Mouse (Mus musculus) ES-E14 (cell line): Measurements from ENCODE around the gene Aftph. TPM values are rescaled to one million over a fixed set of nuclear protein-coding genes. Genes with fewer than 3 reads are reported as not detected.
A peak's percentile ranks its signal among the peaks of the same experiment; 100 is the strongest.

Experiments
- DNase-seq: peaks from one replicate; pipeline ENCODE4 v3.0.0-alpha.2; 2013; ENCODE audit warnings: low read depth, low spot score
- H3K27ac ChIP-seq: 2 replicates; pipeline ENCODE4 v1.5.1; 2012; ENCODE audit warnings: low read depth, mild to moderate bottlenecking, low read length, moderate library complexity, mixed read lengths; ENCODE audit not compliant: poor library complexity, insufficient read depth, severe bottlenecking
- H3K36me3 ChIP-seq: 2 replicates; pipeline ENCODE4 v1.6.1; 2012; ENCODE audit warnings: mild to moderate bottlenecking, low read length, moderate library complexity, mixed read lengths; ENCODE audit not compliant: control insufficient read depth, poor library complexity, insufficient read depth, severe bottlenecking
- H3K4me1 ChIP-seq, 2 experiments: fragments of 150-350 bp in 1 of 2; sonication (generic) in 1 of 2; 2 replicates each; pipeline ENCODE4 v1.6.1; 2012; ENCODE audit warnings: low read length in 2 of 2, mild to moderate bottlenecking in 1 of 2, mixed read lengths in 1 of 2; ENCODE audit not compliant: control insufficient read depth in 2 of 2, insufficient read depth in 2 of 2, poor library complexity in 1 of 2
- H3K4me3 ChIP-seq, 2 experiments: fragments of 150-350 bp in 1 of 2; sonication (generic) in 1 of 2; 2 replicates each; pipeline ENCODE4 v1.5.1; 2012; ENCODE audit warnings: low read length in 2 of 2, low read depth in 1 of 2, mild to moderate bottlenecking in 1 of 2, mixed read lengths in 1 of 2; ENCODE audit not compliant: insufficient read depth in 1 of 2, poor library complexity in 1 of 2, severe bottlenecking in 1 of 2
- H3K9ac ChIP-seq: 2 replicates; pipeline ENCODE4 v1.6.1; 2012; ENCODE audit warnings: low read depth, mild to moderate bottlenecking, low read length, mixed read lengths; ENCODE audit not compliant: poor library complexity, insufficient read depth, severe bottlenecking
- H3K9me3 ChIP-seq: fragments of 150-350 bp; sonication (generic); 2 replicates; pipeline ENCODE4 v1.6.1; 2012; ENCODE audit warnings: low read depth, mild to moderate bottlenecking, low read length; ENCODE audit not compliant: control insufficient read depth, insufficient read depth
- CHD2 ChIP-seq: IDR thresholded peaks from 2 replicates; pipeline ENCODE4 v1.6.1; 2014; ENCODE audit warnings: mild to moderate bottlenecking, low read depth, low read length, inconsistent platforms
- HCFC1 ChIP-seq: IDR thresholded peaks from 2 replicates; pipeline ENCODE4 v1.6.1; 2012; ENCODE audit warnings: low read length, inconsistent platforms, borderline replicate concordance; ENCODE audit not compliant: insufficient read depth
- MAFK ChIP-seq: IDR thresholded peaks from 2 replicates; pipeline ENCODE4 v1.6.1; 2014; ENCODE audit warnings: mild to moderate bottlenecking, low read depth, low read length, inconsistent platforms; ENCODE audit not compliant: insufficient read depth
- ZC3H11A ChIP-seq: IDR thresholded peaks from 2 replicates; pipeline ENCODE4 v1.6.1; 2012; ENCODE audit warnings: low read depth, mild to moderate bottlenecking, inconsistent platforms, low read length, borderline replicate concordance
- ZNF384 ChIP-seq: IDR thresholded peaks from 2 replicates; pipeline ENCODE4 v1.6.1; 2012; ENCODE audit warnings: low read depth, low read length, inconsistent platforms
- in situ Hi-C, 2 experiments: fragments of 600-800 bp; cut with MboI; formaldehyde crosslinking; loops; one replicate each; pipeline ENCODE4 v1.15.1; 2025; ENCODE audit warnings: low sequenced_read_pairs in 2 of 2, inconsistent platforms in 1 of 2; ENCODE audit not compliant: unreplicated experiment in 2 of 2
- total RNA-seq: library from RNA; depleted of rRNA; stranded (reverse); fragments of 300-350 nt; gene quantifications from 2 replicates; pipeline ENCODE4 v1.2.3, GENCODE M21; 2012

Gene Aftph
- total RNA-seq, 1 experiment, result 25.7 TPM

DNA sequence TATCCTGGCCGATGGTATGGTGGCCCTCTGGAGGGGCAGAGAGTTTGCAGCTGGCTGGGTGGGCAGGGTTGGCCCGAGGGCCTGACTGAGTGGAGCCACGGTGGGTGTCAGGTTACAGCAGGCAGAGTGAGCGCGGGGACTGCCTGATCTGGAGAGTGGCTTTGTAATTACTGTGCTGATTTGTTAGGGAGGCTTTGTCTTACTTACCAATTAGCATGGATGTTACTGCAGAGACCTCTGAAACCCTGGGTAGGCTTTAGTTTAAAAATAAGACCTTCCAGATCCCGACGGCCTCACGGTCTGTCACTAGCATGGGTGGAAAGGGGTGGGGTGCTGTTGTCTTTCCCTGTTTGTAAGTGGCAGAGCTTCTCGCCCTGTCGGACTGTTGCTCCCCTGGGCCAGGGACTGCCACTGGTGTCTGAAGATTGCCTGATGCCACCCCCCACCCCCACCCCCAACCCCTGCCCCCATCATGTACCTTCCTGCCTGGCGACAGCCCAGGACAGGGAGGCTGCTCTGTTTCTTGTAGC is 101.4 kb downstream of the Aftph start:
- Histone ChIP-seq H3K36me3 (no peaks in the 10 kb centered on the region), H3K9me3 (no peaks in the 10 kb centered on the region), H3K27ac (peak overlapping the region; percentile 66; the same call in 1 of the 2 replicates), H3K4me3 (peak overlapping the region; percentile 14 to 37; a peak in 1 of 4 replicates), H3K4me1 (peaks cover 11 to 33% of the 10 kb centered on the region in 2 experiments), H3K9ac (no peak overlapping the region; the same call in 1 of the 2 replicates)
- in situ Hi-C loops, result loop anchor here in 1 of 2 experiments (25.0 kb wide), 1 partner anchor 178 kb away; no protein-coding TSS in a partner anchor
- DNase-seq, result peak; percentile 45
- no peak for TF ChIP-seq HCFC1
- TF ChIP-seq ZC3H11A, result no peak
- no peak for TF ChIP-seq CHD2
- no peak for TF ChIP-seq ZNF384
- TF ChIP-seq MAFK, result no peak

DNA sequence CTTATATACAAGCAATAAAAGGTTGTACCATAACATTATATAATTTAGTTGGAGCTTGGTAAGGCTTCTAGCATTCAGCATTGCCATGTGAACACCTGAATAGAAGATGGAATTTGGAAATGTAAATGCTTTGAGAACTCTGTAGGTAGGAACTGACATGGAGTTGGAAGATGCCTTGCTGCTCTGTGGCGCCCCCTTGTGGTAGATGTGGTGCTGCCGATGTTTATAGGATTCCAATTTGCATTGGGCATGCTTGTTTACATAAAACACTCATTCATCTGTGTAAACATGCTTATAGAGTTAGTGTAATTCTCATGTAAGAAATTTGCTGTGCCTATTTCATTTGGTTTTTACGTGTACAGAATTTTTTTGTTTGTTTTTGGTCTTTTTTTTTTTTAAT is 102.5 kb downstream of the Aftph start:
- in situ Hi-C loops, result loop anchor here in 1 of 2 experiments (25.0 kb wide), 1 partner anchor 177 kb away; no protein-coding TSS in a partner anchor
- peaks cover 11 to 32% of the 10 kb centered on the region in 2 experiments for H3K4me1 ChIP-seq

DNA sequence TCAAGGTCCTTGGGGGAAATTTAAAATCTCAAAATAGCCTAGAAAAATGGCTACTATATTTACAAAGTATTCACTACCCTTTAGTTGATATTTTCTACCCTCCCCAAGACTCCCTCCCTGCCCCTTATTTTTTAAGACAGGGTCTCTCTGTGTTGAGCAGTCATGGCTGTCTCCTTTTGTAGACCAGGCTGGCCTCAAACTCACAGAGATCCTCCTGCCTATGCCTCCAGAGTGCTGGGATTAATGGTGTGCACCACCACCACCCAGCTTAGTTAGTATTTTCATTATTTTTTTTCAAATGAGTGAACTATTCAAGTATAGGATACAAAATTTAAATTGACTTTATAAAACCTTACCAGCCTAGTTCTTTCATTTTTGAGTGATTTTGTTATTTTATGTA is 104.3 kb downstream of the Aftph start:
- DNase-seq, result no peak
- H3K36me3 ChIP-seq, result no peaks in the 10 kb centered on the region
- H3K4me3 ChIP-seq, result no peak overlapping the region
- H3K9me3 ChIP-seq, result no peaks in the 10 kb centered on the region
- in situ Hi-C loops, result loop anchor here in 1 of 2 experiments (25.0 kb wide), 1 partner anchor 175 kb away; no protein-coding TSS in a partner anchor
- H3K9ac ChIP-seq, result no peak overlapping the region
- no peak overlapping the region for H3K27ac ChIP-seq
- peaks cover 12 to 30% of the 10 kb centered on the region in 2 experiments for H3K4me1 ChIP-seq
- no peak for TF ChIP-seq ZNF384
- TF ChIP-seq CHD2, result no peak
- TF ChIP-seq ZC3H11A, result no peak
- TF ChIP-seq MAFK, result no peak
- TF ChIP-seq HCFC1, result no peak

More for the DNA sequence above, 102.5 kb downstream of the Aftph start:
- Histone ChIP-seq H3K9ac (no peak overlapping the region), H3K4me3 (no peak overlapping the region), H3K9me3 (no peaks in the 10 kb centered on the region), H3K27ac (no peak overlapping the region), H3K36me3 (no peaks in the 10 kb centered on the region)
- TF ChIP-seq CHD2 (no peak), ZC3H11A (peak; percentile 57; the same call in 1 of the 2 replicates), HCFC1 (no peak), MAFK (no peak)
- DNase-seq, result peak; percentile 77

DNA sequence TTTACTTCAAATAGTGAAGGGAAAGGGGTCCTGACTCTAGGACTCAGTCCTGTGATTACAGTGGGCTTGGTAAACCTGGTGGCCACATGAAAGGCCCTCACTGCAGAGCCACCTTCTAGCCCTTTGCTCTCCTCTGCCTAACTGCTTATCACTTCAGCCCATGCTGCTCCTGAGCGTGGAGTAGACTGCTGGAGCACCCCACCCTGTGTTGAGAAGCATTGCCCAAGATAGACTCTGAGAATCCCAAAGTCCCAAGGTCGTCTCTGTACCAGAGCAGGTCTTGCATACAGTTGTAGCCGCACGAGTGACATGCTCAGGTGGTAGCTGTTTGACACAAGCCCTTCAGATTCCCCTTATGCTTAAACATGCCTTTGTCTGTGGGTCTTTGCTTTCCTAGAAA is 105.3 kb downstream of the Aftph start:
- DNase-seq, result no peak
- in situ Hi-C loops, result loop anchor here in 1 of 2 experiments (25.0 kb wide), 1 partner anchor 174 kb away; no protein-coding TSS in a partner anchor
- H3K9ac ChIP-seq, result no peak overlapping the region

More for the DNA sequence above, 105.3 kb downstream of the Aftph start:
- Histone ChIP-seq H3K27ac (0 out of 2 replicates have a peak overlapping the region, but pooled peaks have one; percentile 33), H3K36me3 (no peaks in the 10 kb centered on the region), H3K9me3 (no peaks in the 10 kb centered on the region), H3K4me1 (peaks cover 12 to 20% of the 10 kb centered on the region in 2 experiments), H3K4me3 (no peak overlapping the region)
- TF ChIP-seq MAFK, result no peak
- TF ChIP-seq CHD2, result no peak
- no peak for TF ChIP-seq ZC3H11A
- TF ChIP-seq HCFC1, result no peak
- no peak for TF ChIP-seq ZNF384
